Mouse (Mus musculus) erythroid progenitor cell, adult 5-6 weeks (primary cell): Measurements from ENCODE around the gene Scgb1a1. TPM values are rescaled to one million over a fixed set of nuclear protein-coding genes. Genes with fewer than 3 reads are reported as not detected.

Experiments used
- ATAC-seq: replicated peaks from 2 replicates; pipeline ENCODE4 v1.8.0; 2016; ENCODE audit warnings: moderate number of reproducible peaks, mild to moderate bottlenecking, moderate TSS enrichment, inconsistent platforms; ENCODE audit not compliant: poor library complexity, low FRiP score, severe bottlenecking
- total RNA-seq, 2 experiments: library from RNA; stranded (forward) in 1 of 2; stranded (reverse) in 1 of 2; fragments of 150-400 nt in 1 of 2; fragments of 186-747, 209-891 nt in 1 of 2; gene quantifications; 2 replicates each; pipeline versions ENCODE4 v1.2.3 to v1.2.4; 2015 to 2017; ENCODE audit warnings: low replicate concordance in 2 of 2

Scgb1a1 gene
- total RNA-seq, 2 experiments from 2014 or later: not detected

DNA sequence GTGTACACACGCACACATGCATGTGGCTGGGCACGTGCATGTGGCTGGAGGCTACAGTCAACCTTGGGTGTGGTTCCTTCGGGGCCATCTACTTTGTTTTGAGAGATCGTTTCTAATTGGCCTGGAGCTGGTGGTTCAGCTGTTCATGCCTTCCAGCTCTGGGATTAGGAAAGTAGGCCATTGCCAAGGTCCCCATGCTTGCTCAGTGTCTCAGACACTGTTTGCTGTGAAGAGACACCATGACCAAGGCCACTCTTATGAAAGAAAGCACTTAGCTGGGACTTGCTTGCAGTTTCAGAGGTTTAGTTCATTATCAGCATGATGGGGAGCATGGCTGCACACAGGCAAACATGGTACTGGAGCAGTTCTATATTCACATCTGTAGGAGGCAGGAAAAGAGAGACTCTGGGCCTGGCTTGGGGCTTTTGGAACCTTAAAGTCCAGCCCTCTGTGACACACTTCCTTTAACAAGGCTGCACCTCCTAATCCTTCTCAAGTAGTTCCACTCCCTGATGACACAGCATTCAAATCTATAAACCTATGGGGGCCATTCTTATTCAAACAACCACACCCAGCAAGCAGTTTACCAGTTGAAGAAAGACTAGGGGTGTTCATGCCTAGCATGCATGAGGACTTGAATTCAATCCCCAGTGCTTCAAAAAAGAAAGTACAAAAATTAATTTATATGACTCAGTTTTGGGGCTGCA is 38.6 kb downstream of the Scgb1a1 start:
- ATAC-seq: no peak

DNA sequence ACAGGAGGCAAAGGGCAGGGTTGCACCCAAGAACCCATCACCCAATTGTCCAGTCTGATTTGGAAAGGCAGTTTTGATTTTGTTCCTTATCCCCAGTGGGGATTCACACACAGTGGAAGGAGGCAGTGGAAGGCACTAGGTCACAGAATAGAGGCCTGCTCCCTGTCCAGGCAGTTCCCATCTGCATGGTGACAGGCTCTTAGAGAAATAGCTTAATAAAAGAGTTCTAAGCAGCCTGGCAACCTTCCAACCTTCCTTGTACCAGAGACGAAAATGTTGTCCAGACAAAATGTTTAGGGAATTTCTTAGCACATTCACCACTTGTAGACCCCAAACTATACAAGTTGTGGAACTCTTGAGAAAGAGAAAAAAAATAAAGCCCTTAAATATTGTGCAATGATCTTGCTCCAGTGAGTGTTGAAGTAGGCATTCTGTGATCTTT is 39.8 kb downstream of the Scgb1a1 start:
- no peak for ATAC-seq

DNA sequence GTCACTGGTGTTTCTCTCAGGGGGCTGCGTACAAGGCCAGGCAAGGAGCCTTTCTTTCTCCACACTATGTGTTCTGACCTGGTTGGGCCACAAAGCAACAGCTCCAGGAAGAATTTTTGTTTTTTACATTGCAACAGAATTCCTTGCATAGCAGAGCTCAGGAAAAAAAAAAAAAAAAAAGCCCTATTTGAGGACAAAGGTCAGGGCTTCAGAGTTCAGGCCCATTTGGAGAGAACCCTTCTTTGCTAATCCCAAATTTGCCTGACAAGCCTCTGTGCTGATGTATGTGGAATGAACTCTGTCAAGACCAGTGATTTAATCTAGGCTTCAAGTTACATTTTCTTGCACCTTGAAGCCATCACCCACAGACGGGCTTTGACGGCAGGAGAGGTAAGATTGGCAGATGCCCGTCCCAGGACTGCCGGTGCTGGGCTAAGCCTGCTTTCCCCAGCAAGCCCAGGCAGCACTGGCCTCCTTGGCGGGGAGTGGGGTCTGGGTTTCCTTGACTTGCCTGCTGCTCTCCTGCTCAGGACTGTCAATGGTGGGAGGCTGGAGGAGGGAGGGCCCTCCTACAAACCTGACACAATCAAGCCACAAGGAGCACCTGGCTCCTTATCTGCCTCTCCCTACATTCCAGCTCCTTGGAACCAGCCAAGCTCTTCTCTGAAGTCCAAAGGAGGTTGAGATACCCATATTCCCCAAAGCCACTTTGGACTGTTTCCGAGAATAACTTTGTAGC is 40.4 kb downstream of the Scgb1a1 start:
- ATAC-seq: no peak

DNA sequence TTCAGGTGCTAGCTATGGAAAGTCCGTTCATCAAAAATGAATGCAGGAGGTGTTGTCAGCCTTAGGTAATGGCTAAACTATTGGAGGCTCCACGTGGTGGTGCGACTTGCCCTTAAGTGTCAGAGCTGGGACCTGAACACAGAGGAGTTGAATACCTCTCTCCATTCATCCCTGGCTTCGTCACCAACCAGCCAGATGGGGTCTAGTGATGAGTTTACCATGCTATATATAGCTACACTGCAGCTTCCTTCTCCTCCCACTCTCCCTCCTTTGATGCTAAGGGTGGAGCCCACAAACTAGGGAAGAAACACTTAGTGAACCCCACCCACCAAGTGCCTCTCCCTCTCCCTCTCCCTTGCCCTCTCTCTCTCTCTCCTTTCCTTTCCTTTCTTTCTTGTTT is 43.5 kb downstream of the Scgb1a1 start:
- ATAC-seq: no peak

DNA sequence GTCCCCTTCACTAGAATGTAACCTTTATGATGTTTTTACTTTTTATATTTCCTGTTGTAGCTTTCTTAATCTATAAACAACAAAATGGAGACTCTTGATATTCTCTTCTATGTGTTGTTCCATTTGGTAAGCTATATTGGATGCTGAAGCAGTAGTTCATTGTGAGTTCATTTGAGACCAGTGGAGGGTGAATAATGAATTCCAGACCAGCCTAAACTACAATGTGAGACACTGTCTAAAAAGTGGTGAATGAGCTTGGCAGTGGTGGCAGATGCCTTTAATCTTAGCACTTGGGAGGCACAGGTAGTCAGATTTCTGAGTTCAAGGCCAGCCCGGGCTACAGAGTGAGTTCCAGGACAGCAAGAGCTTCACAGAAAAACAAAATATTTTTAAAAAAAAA is 44.6 kb downstream of the Scgb1a1 start:
- ATAC-seq: no peak

DNA sequence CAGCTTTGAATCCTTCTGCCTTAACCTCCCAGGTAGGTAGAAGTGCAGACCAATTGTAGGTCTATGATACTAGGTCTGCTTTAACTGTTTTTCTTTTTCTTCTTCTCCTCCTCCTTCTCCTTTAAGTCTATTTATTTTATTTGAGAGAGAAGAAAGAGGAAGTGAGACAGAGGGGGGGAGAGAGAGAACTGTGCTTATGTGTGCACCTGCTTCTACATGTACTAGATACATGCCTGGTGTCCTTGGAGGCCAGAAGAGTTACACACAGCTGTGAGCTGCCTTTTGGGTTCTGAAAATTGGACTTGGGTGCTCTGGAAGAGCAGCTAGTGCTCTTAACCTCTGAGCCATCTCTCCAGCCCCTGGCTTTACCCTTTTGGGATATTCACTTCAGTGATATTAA is 46.7 kb downstream of the Scgb1a1 start:
- ATAC-seq: no peak

DNA sequence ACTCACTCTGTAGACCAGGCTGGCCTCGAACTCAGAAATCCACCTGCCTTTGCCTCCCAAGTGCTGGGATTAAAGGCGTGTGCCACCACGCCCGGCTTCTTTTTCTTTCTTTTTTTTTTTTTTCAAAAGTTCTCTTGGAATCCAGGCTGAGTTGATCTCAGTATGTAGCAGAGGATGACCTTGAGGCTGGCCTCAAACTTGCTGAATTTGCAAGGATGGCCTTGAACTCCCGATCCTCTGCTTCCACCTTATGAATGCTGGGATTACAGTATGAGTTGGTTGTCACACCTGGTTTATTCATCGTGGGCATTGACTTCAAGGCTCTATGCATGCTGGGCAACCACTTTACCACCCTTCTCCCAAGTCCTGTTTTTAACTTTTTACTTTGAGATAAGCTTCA is 47.1 kb downstream of the Scgb1a1 start:
- ATAC-seq: no peak

DNA sequence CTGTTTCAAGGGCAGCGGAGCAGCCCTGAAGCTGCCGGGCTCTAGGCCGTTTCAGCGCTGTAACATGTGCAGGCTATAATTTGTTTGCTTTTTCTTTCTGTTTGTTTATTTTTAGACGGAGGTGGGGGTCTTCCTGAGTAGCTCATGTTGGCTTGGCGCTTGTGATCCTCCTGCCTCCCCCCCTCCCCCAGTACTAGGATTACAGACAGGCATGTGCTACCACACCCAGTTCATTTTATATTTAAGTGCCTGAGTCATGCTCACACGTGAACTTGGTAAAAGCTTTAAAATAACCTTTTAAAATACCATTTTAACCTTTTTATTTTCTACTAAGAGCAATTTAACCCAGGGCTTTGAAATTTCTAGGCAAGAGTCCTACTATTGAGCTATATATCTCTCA is 47.8 kb downstream of the Scgb1a1 start:
- no peak for ATAC-seq

DNA sequence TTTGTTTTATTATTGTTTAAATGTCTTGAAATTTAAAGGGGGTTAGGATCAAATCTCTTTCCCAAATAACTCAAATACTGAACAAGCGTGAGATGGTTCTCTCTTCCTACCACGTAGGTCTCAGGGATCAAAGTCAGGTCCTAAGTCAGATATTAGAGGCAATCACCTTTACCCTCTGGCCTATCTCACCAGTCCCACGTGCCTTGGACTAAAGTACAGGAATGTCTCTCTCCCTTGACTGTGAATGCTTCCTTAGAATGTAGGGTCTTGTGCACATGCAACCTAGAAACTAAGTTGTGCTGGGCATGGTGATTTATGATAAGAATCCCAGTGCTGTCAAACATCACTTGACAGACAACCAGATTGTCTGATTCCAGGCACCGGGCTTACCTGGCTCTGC is 48.5 kb downstream of the Scgb1a1 start:
- no peak for ATAC-seq

DNA sequence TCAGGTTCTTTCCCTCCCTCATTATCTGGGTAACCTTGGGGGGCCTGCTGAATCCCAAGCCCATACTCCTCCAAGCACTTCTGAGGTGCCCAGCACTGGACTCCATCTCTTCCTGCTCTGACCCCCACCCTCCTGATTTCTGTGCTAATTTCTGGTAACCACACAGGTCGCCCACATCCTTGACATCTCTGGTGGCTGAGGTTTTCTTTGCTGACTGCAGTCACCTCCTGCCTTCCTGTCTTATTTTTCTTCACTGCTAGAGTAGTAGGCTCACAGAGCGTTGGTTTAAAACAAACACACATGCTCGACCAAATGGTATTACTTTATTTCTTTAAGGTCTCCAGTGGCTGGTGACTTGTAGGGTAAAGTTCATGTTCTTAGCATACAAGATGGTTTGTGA is 49.6 kb downstream of the Scgb1a1 start:
- no peak for ATAC-seq

DNA sequence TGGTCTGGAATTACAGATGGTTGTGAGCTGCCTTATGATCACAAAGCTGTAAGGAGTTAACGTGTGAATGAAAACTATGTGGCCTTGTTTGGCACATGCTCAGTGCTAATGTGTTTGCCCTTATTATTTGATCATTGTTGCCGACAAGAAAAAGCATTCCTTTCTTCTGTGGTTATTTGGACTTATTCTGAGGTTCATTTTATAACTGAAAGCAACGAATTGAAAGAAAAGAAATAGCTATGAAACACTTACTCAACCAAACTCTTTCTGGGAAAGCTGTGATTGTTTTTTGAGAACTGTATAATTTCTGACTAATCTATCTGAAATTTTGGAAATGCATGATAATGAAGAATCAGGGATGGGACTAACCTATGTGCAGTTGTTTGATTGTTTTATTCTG is 52.7 kb downstream of the Scgb1a1 start:
- ATAC-seq: no peak

DNA sequence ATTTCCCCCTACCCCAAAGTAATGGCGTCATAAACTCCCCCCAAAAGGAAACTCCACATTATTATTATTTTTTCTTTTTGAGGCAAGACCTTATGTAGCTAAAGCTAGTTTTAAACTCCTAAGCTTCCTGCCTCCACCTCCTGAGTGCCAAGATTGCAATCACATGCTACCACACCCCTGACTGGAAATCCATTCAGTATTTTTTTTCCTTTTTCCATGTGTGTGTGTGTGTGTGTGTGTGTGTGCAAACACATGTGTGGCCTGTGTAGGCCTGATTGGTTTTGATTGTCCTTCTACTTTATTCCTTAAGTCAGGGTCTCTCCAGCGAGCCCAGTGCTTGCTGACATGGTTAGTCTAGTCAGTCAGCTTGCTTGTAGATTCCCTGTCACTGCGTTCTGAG is 53.3 kb downstream of the Scgb1a1 start:
- ATAC-seq: no peak

Other genes with a start within 250 kb of the Scgb1a1 start
- gene Gng3, start 248.8 kb downstream of the Scgb1a1 start, total RNA-seq (2015; ENCODE audit: low replicate concordance): not detected in 2 replicates
- not detected in 2 replicates for gene Gng3, start 248.8 kb downstream of the Scgb1a1 start, total RNA-seq (2017; ENCODE audit: low replicate concordance)
- 1.7 TPM in 1 of 2 replicates, not detected in the other for gene Lrrn4cl, start 237.2 kb downstream of the Scgb1a1 start, total RNA-seq (2015; ENCODE audit: low replicate concordance)
- 0.39 TPM in 1 of 2 replicates, not detected in the other for gene Lrrn4cl, start 237.2 kb downstream of the Scgb1a1 start, total RNA-seq (2017; ENCODE audit: low replicate concordance)
- gene Ubxn1, start 216.5 kb downstream of the Scgb1a1 start, total RNA-seq (2015; ENCODE audit: low replicate concordance): 46.1 and 49.9 TPM in 2 replicates
- gene Ubxn1, start 216.5 kb downstream of the Scgb1a1 start, total RNA-seq (2017; ENCODE audit: low replicate concordance): 73.1 and 101 TPM in 2 replicates
- 8.8 and 23.1 TPM in 2 replicates for gene Uqcc3, start 207.0 kb downstream of the Scgb1a1 start, total RNA-seq (2015; ENCODE audit: low replicate concordance)
- 7.8 TPM in 1 of 2 replicates, not detected in the other for gene Uqcc3, start 207.0 kb downstream of the Scgb1a1 start, total RNA-seq (2017; ENCODE audit: low replicate concordance)
- gene Lbhd1, start 204.2 kb downstream of the Scgb1a1 start, total RNA-seq (2015; ENCODE audit: low replicate concordance): 36.4 and 44.9 TPM in 2 replicates
- gene Lbhd1, start 204.2 kb downstream of the Scgb1a1 start, total RNA-seq (2017; ENCODE audit: low replicate concordance): 6.4 and 9.9 TPM in 2 replicates
- not detected in 2 replicates for gene Gm49403, start 204.0 kb downstream of the Scgb1a1 start, total RNA-seq (2015; ENCODE audit: low replicate concordance)
- gene Gm49403, start 204.0 kb downstream of the Scgb1a1 start, total RNA-seq (2017; ENCODE audit: low replicate concordance): not detected in 2 replicates
- gene 1810009A15Rik, start 199.1 kb downstream of the Scgb1a1 start, total RNA-seq (2015; ENCODE audit: low replicate concordance): 11.5 and 13.4 TPM in 2 replicates
- gene 1810009A15Rik, start 199.1 kb downstream of the Scgb1a1 start, total RNA-seq (2017; ENCODE audit: low replicate concordance): 7.0 and 32.0 TPM in 2 replicates
- gene Gm49416, start 199.0 kb downstream of the Scgb1a1 start, total RNA-seq (2015; ENCODE audit: low replicate concordance): not detected in 2 replicates
- gene Gm49416, start 199.0 kb downstream of the Scgb1a1 start, total RNA-seq (2017; ENCODE audit: low replicate concordance): not detected in 2 replicates
- gene Ints5, start 195.0 kb downstream of the Scgb1a1 start, total RNA-seq (2015; ENCODE audit: low replicate concordance): 10.1 and 14.3 TPM in 2 replicates
- gene Ints5, start 195.0 kb downstream of the Scgb1a1 start, total RNA-seq (2017; ENCODE audit: low replicate concordance): 7.1 and 7.6 TPM in 2 replicates
- gene Ganab, start 189.9 kb downstream of the Scgb1a1 start, total RNA-seq (2015; ENCODE audit: low replicate concordance): 71.0 and 83.0 TPM in 2 replicates
- 31.9 and 43.0 TPM in 2 replicates for gene Ganab, start 189.9 kb downstream of the Scgb1a1 start, total RNA-seq (2017; ENCODE audit: low replicate concordance)
- 16.2 and 28.1 TPM in 2 replicates for gene B3gat3, start 167.6 kb downstream of the Scgb1a1 start, total RNA-seq (2015; ENCODE audit: low replicate concordance)
- 13.8 and 21.3 TPM in 2 replicates for gene B3gat3, start 167.6 kb downstream of the Scgb1a1 start, total RNA-seq (2017; ENCODE audit: low replicate concordance)
- not detected in 2 replicates for gene Rom1, start 158.6 kb downstream of the Scgb1a1 start, total RNA-seq (2015; ENCODE audit: low replicate concordance)
- gene Rom1, start 158.6 kb downstream of the Scgb1a1 start, total RNA-seq (2017; ENCODE audit: low replicate concordance): not detected in 2 replicates
- gene Eml3, start 158.4 kb downstream of the Scgb1a1 start, total RNA-seq (2015; ENCODE audit: low replicate concordance): 6.5 and 9.6 TPM in 2 replicates
- gene Eml3, start 158.4 kb downstream of the Scgb1a1 start, total RNA-seq (2017; ENCODE audit: low replicate concordance): 7.1 and 14.0 TPM in 2 replicates
- 59.9 and 70.3 TPM in 2 replicates for gene Mta2, start 146.1 kb downstream of the Scgb1a1 start, total RNA-seq (2015; ENCODE audit: low replicate concordance)
- gene Mta2, start 146.1 kb downstream of the Scgb1a1 start, total RNA-seq (2017; ENCODE audit: low replicate concordance): 84.2 and 125 TPM in 2 replicates
- gene Tut1, start 134.1 kb downstream of the Scgb1a1 start, total RNA-seq (2015; ENCODE audit: low replicate concordance): 0.84 and 3.2 TPM in 2 replicates
- gene Tut1, start 134.1 kb downstream of the Scgb1a1 start, total RNA-seq (2017; ENCODE audit: low replicate concordance): 3.7 and 4.4 TPM in 2 replicates
- gene Eef1g, start 120.9 kb downstream of the Scgb1a1 start, total RNA-seq (2015; ENCODE audit: low replicate concordance): 198 and 228 TPM in 2 replicates
- 92.0 and 153 TPM in 2 replicates for gene Eef1g, start 120.9 kb downstream of the Scgb1a1 start, total RNA-seq (2017; ENCODE audit: low replicate concordance)
- gene Ahnak, start 98.7 kb downstream of the Scgb1a1 start, total RNA-seq (2015; ENCODE audit: low replicate concordance): 13.0 and 13.8 TPM in 2 replicates
- gene Ahnak, start 98.7 kb downstream of the Scgb1a1 start, total RNA-seq (2017; ENCODE audit: low replicate concordance): 13.3 and 15.7 TPM in 2 replicates
- 6.5 and 13.0 TPM in 2 replicates for gene Asrgl1, start 47.7 kb upstream of the Scgb1a1 start, total RNA-seq (2015; ENCODE audit: low replicate concordance)
- 3.7 and 4.5 TPM in 2 replicates for gene Asrgl1, start 47.7 kb upstream of the Scgb1a1 start, total RNA-seq (2017; ENCODE audit: low replicate concordance)